Mouse (Mus musculus): Measurements from ENCODE around the gene Plxnc1.

The Plxnc1 gene

DNA sequence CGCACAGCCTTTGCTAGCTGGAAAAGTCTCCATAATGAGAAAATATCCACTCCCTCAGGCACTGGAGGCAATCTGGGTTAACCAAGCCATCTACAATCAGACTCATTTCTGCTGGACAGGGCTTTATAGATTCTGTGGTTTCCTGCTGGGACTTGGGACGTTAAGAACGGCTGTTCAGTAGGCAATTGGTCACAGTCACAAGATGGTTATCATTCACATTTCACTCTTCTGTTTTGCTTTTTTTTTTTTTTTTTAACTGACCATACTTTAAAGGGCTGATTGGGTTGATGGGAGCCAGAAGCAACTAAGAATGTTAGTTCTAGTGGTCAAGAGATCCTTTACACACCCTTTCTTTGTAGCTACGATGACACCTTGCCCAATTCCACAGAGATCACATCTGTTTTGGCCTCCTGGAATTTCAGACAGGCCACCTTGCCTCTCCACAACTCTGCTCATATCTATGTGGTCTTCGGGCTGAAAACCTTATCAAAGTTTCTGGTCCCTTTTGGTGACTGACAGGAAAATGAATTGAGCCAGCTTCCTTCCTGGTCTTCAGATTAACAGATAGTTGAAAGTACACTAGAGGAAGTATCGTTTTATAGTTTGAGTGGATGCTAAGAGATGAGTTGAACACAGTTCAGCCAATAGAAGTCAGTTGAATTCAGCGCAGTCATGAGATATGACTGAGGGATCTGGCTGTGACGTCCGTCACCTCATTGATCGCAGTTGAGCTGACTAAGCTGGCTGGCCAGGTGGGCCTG, 3.5 kb upstream of the Plxnc1 start:
- DNase-seq (ENCODE audit: low spot score in 2 of 2), result no peak

DNA sequence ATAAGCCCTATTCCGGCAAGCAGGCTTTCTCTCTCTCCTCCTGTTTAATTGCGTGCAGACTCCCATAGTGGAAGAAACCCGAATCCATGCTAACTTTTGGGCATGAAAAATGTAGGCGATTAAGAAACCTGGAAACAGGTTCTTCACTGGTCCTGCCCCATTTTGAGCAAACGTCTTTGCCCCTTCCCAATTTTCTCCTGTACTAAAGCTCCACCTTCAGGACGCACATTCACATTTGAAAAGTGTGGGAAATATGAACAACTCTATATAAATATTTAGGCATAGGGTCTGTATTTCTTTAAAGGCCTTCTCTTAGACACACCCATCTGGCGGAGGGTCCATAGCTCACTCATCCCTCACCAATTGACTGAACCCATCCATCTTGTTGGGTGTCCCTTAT, 2.8 kb upstream of the Plxnc1 start:
- no peak for DNase-seq (ENCODE audit: low spot score in 2 of 2)

DNA sequence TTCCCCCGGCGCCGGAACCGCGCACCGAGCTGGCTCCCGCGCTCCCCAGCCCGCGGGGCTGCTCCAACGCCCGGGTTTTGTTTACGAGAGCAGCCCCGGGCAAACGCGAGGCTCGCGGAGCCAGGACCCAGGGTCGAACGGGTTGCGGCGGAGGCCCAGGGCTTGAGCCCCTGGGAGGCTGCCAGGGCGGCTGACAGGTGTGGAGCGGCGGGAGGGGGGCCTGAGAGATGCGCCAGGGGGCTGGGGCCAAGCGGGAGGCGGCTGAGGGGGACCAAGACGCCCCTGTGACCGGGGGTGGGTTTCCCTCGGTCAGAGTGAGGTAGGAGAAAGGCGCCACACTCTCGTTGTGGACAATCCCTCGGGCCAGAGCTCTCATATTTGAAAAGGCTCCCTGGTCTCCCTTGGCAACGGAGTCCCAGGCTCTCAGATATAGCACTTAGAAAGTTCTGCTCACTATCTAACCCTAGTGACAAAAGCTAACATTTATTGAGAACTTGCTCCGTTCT, 624 bp upstream of the Plxnc1 start:
- no peak for DNase-seq (ENCODE audit: low spot score in 2 of 2)

DNA sequence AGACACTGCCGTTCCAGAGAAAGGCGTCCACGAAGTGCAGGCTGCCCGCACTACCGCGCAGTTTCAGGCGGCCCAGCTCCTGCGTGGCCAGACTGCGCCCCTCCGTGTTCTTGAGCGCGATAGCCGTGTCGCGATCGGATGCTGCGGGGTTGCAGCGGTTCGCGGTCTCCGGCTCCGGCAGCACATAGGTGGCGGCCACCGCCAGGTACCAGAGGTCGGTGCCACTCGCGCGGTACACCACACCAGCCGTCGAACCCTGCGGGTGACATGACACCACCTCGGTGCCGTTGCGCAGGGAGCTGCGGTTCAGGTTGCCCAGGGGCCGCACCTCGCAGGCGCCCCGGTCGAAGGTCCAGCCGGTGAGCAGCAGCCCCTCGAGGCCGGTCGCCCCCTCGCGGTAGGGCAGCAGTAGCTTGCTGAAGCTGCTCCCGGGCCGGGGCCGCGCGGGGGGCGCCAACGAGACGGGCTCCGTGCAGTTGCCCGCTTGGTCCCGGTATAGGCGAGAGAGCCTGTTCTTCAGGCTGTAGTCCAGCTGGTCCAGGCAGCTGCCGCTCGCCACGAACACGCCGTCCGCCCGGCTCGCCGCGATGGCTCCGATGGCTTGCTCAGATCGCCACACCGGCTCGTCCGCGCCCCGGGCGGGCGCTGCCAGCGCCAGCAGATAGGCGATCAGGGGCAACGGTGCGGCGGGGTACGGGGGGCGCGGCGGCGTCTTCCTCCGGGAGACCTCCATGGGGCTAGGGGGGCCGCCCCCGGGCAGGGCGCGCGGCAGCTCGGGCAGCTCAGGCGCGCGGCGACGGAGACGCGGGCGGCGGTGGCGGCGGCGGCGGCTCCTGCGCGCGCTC, 567 bp downstream of the Plxnc1 start:
- DNase-seq (ENCODE audit: low spot score in 2 of 2), result peak in 1 of 2 experiments; percentile 41

DNA sequence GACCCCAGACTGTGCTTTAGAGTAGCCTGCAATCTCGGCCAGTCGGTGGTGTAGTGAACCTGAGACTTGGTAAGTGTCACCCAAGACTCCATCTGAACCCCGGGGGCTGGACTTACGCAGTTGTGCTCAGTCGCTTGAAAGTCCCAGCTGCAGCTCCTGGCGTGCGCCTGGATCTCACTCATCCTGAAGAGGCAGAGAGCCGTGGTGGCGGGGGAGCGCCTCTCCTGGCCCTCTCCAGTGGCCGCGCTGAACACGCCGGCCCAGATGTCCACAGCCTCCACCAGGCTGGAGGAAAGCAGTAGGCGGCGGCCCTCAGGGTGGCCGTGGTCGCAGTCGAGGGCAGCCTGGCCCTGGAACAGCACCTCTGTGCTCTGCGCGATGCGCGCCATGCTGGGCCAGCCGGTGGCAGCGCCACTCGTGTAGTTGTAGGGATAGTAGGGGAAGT, 1.2 kb downstream of the Plxnc1 start:
- DNase-seq (ENCODE audit: low spot score in 2 of 2), result peak in 1 of 2 experiments; percentile 40

DNA sequence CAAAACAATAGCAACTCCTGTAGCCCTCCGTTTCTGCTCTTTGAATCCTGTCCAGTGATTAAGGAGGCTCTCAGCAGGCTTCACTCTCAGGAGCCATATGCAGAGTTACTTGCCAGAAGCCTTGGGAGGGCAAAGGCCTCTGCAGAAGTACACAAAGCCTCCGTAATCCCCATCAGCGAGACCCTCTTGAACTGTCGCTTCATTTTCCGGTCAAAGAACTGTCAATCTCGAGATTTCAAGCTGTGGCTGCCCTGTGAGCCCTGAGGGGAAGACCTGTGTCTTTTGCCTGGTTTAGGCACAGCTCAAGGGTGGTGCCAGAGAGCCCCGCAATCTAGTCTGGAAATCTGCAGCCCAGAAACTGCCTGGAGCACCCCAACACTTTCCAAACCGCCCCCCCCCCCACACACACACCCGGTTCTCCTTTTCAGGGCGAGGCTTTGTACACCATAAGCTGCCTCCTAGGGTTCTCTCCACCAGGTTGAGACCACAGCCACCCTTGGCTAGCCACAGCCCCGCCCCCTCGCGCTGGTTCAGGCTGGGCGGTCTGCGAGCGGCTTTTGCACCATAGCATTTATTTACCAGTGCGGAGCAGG, 2.1 kb downstream of the Plxnc1 start:
- no peak for DNase-seq (ENCODE audit: low spot score in 2 of 2)

DNA sequence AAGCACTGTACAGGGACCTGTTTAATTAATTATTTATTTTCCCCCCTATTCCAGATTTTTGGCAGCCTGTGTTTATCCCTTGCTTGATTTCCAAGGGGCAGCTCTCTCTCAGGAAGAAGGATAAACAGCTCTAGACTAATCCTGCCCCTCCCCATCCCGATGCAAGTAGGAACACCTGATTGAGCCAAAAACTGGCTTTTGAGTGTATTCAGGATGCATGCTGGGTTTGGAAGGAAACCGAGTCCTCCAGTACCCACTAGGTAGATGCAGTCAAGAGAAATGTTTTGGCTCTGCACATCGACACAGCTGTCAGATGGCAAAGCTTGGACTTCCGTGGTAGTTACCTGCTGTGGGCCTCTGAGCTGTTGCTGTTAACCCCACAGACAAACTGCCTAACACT, 3.1 kb downstream of the Plxnc1 start:
- DNase-seq (ENCODE audit: low spot score in 2 of 2), result no peak

DNA sequence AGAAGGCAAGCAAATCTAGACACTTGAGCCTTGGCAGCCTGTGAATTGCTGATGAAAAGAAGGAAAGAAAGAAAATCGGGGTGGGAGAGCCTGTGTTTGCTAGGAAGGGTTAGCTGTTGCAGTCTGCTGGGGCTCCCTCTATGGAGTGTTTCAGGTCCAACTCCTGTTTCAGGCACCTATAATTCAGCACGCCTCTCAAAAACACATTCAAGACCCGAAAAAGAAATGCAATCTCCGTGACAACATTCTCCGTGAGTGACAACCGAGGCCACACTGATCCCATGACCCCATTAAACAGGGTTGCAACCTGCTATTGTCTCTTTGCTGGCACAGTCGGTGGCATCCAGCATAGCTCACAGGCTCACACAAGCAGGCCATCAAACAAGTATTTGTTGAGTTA, 3.8 kb downstream of the Plxnc1 start:
- no peak for DNase-seq (ENCODE audit: low spot score in 2 of 2)

DNA sequence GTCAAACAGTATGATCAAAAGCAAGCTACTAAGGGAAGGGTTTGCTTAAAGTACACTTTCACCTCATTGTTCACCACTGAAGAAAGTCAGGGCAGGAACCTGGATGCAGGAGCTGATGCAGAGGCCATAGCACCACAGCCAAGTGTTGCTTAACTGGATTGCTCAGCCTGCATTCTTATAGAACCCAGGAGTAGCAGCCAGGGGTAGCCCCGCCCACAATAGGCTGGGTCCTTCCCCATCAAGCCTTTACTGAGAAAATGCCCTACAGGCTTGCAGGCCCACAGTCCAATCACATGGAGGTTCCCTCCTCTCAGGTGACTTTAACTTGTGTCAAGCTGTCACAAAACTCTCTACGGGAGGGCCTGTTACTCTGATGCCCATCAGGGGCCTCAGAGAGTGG, 4.6 kb downstream of the Plxnc1 start:
- no peak for DNase-seq (ENCODE audit: low spot score in 2 of 2)

DNA sequence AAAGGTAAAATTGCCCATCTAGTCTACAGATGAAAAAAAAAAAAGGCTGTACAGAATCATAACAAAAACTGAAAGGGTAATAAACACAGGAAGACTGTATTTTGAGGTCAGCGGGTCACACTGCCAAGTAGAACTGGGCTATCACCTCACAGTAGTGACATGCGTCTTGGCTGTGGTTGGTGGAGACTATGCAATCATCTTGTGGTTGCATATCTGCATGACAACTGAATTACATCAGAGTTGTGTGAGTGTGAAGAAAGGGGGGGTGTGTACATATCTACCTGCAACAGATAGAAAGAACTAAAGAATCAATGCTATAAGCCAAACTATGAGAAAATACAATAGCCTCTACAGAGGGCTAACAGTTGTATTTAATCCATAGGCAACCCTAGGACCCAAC, 5.7 kb downstream of the Plxnc1 start:
- no peak for DNase-seq (ENCODE audit: low spot score in 2 of 2)

DNA sequence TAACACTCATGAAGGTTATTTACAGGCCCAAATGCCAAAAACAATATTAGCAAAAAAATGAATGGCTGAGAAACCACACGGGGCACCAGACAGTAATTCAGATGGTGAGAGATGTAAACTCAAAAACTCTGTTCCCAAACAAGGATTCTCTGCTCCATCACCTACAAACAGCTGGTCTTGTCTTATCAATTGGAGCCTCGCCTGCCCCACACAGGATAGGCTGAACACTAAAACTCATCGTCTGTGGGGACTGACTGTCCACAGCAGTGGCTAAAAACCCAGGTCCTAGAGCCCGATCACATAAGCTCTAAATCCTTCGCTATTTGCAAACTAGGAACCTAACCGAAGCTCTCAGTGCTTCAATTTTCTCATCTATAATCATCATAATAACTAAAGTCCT, 6.3 kb downstream of the Plxnc1 start:
- DNase-seq (ENCODE audit: low spot score in 2 of 2), result no peak

DNA sequence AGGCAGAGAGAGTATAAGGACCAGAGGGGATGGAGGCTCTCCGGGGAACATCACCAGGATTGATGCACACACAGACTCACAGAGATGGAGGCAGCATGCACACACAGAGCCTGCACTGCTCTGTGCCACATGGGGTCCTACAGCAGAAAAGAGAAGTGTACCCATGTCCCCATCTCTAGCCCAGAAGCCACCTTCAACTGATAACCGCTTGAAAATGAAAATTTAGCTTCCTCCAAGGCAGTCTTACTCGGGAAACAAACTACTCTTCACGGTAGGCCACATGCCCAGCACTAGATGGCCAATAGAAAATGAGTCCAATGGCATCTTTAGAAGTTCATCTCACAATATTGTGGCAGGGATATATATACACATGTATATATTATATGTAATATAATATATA, 9.4 kb downstream of the Plxnc1 start:
- no peak for DNase-seq (ENCODE audit: low spot score in 2 of 2)

DNA sequence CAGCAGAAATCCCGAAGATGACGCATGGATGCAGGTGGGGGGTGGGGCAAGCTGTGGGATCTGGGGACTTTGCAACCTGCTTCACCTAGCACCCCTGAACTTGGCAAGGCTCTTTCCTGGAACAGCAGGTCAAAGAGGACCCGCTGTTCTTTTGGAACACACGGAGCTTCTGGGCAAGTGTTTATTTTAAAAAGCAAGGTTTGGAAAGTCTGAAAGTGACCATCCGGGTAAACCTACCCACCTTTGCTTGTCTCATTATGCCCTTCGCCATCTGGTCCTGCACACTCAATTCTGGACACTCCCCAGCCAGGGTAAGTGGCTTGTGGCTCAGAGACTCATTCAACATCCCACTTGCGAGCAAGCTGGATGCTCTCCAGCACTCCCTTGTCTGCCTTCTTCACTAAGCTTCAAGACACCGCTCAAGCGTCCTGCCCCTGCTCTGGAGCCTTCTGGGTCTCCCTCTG, 10.5 kb downstream of the Plxnc1 start:
- DNase-seq (ENCODE audit: low spot score in 2 of 2), result no peak

DNA sequence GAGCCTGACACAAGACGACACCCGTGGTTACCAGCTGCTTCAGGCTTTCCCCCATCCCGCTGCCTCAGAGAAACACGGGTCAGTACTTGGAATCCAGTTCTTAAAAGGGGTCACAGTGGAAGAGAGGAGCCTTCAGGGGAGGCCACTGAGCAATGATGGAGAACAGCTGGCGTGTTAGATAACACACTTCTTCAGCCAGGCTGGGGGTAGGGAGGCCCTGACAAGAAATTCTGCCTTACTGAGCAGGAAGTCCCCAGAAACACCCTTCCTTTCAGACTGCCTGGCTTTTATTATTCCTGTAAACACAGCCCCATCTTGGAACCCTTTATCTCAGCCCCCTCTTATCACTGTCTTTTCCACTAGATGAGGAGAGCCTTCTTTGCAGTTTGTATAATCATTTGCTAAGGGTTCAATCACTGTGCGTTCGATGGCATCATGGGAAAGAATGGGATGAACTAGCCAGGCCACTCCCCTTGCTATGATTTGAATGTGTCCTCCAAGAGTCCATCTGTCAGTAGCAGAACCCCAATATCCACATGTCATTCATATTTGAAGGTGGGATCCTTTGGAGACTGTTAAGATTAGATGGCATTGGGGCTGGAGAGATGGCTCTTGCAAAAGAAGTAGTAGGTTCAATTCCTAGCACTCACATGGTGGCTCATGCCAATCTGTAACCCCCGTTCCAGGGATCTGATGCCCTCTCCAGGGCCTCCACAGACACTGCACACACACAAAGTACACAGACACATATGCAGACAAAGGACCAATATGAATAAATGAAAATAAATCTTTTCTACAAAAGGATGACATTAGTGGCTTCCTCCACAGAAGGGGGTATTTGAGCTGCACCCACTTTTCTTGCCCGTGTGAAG, 12.4 kb downstream of the Plxnc1 start:
- peak; percentile 83 to 84 for DNase-seq (ENCODE audit: low spot score in 2 of 2)

DNA sequence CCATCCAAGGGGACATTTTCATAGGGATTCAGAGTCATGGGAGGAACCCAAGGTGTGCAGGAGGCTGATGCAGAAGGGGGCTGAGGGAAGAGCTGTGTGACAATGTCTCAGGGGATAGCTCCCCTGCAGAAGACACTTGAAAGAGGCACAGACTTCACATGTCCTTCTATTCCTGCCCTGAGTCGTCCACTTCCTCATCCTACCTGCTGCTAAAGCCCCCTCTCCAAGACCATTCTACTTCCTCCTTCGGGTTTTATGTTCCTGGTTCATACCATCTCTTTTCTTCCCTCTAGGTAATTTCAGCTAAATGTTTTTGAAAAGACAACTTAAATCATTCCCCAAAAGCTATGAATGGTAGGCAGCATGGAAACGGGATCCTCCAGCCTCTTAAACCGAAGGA, 16.5 kb downstream of the Plxnc1 start:
- no peak for DNase-seq (ENCODE audit: low spot score in 2 of 2)

DNA sequence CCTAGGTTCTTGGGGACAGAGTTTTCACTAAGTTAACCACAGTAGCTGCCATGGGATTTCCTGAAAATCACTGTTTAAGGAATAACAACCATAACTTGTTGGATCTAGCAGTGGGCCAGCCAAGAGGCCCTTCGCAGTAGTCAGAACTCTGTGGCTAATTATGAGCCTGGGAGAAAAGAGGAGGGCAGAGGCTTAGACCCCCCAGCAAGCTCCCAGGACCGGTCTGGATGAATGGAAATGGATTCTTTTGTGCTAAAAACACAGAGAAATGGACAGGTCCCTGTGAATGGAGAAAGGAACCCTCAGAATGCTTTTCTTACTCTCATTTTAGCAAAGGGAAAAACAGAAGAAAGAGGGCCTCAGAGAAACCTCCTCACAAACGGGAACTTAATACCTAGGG, 18.3 kb downstream of the Plxnc1 start:
- DNase-seq (ENCODE audit: low spot score in 2 of 2), result no peak

DNA sequence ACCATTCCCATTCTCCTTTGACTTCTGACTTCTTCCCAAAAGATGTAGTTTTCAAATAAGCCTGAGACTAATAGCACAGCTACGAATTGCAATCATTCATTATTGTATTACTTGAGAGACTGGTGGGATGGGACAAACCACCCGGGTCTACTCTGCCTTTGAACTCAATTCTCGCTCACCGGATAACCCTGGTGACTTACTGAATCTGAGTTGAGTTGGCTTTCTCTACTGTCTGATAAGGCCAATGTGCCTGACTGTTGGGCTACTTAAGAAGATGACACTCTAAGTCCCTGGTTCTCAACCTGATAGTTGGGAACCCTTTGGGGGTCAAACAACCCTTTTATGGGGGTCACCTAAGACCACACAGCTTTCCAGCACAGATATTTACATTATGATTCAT, 19.8 kb downstream of the Plxnc1 start:
- DNase-seq (ENCODE audit: low spot score in 2 of 2), result no peak

DNA sequence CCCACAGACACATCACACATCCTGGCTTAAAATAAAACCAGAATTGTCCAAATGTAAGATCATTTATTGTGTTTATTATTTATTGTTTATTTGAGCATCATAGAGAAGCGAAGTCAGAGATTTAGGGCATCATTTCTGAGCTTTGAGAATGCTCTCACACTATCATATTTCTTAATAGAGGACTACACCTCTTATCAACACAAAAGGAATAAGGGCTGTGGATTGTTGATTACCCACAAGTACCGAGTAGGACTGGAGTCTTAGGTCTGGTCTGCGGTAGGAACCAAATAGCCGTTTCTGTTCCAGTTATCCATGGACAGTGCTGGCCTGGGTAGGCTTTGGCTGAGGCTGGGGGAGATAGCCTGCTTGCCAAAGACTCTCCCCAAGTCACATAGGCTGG, 20.2 kb downstream of the Plxnc1 start:
- DNase-seq (ENCODE audit: low spot score in 2 of 2), result no peak

DNA sequence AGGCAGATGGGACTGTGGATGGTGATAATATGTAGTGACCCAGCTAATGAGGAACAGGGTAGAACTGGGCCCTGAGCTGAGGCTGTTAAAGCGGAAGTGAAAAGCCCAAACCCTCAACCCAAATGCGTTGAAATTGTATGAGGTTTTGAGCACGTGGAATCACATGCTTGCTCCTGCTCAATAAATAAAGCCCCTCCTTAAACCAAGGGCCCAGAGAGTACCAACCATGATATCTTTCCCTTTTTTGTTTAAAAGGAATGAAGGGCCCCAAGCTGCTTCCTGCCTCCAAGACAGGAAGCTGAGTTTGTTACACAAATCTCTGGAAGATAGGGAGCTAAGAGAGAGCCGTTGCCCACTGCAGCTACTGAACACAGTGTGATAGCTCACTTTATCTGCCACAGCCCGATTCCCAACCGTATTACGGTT, 21.3 kb downstream of the Plxnc1 start:
- peak; percentile 28 to 61 for DNase-seq (ENCODE audit: low spot score in 2 of 2)

DNA sequence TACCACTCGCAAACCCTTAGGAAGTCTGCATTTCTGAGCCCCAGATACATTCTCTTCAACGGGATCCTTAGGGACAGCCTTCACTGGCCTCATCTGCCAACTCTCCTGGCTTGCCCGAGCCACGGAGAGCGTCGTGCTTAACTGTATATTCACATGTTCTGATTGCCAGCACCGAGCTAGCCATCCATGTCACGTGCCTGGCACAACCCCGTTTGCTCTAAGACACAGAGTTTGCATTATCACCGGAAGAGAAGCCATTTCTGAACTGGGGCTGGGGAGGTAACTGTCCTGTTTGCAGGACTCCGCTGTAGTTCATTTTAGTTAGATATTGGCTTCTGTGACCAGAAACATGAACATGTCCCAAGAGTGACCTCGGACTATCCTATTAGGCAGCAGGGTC, 21.8 kb downstream of the Plxnc1 start:
- DNase-seq (ENCODE audit: low spot score in 2 of 2), result no peak

DNA sequence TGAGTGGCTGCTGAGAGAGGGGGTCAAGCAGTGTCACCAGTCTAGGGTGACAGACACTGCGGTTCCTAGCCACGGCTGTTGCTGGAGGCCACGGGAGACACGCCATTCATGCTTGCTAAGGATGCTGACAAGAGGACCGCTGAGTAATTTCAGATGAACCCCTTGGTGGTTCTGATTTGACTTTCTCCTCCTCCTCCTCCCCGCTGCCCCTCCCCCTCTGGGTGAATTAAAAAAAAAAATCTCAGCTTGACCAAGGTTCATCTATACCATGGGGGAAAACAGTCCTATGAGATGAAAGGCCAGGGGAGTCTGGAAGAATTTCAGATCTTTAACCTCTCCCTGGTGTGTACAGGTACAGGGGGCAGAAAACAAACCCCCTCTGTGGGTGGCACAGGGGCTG, 22.9 kb downstream of the Plxnc1 start:
- no peak for DNase-seq (ENCODE audit: low spot score in 2 of 2)

All from heart, adult 9 months (tissue).